Mouse (Mus musculus) spleen, adult 2 months (tissue): Measurements from ENCODE around the gene Fam160a1.

ENCODE experiments used
- CTCF ChIP-seq: fragments of 200-500 bp; IDR thresholded peaks from 2 replicates; pipeline ENCODE4 v1.5.1; 2011; ENCODE audit warnings: mild to moderate bottlenecking, inconsistent platforms; ENCODE audit not compliant: insufficient read depth, insufficient read length, insufficient replicate concordance; ENCODE audit errors: extremely low read depth
- POLR2A ChIP-seq: fragments of 200-500 bp; IDR thresholded peaks from 2 replicates; pipeline ENCODE4 v1.6.1; 2011; ENCODE audit warnings: low read depth, low read length, inconsistent platforms

GRCm38 (mm10) chr3:85855947-85856346 is 38.9 kb upstream of the Fam160a1 start:
- TF ChIP-seq POLR2A (no peak), CTCF (no peak)
